Mouse (Mus musculus): ENCODE measurements at regions not wholly inside any gene's neighbourhood (a gene's known extent, or its start where the extent isn't known, plus 50 kb on each side); places are given as distances from the start of the nearest gene placed in this dataset.
"Not testable (repeated sequence)": the region's sequence is repeated elsewhere in the genome, so short reads cannot be mapped to it uniquely, and the experiment has no call there.

GRCm38 (mm10) chr8:71081291-71081690 is 175.6 kb downstream of the Map1s start:
- H3K27me3 ChIP-seq; H3K36me3 ChIP-seq; H3K4me3 ChIP-seq; H3K9me3 ChIP-seq; H3K4me1 ChIP-seq (replicated peaks); H3K4me2 ChIP-seq; H3K27ac ChIP-seq (replicated peaks); H3K9ac ChIP-seq; ATAC-seq (ENCODE audit: low FRiP score, low read depth): not testable (repeated sequence)
- 0% methylated on average over 1 of the region's 1 CpGs for WGBS

DNA sequence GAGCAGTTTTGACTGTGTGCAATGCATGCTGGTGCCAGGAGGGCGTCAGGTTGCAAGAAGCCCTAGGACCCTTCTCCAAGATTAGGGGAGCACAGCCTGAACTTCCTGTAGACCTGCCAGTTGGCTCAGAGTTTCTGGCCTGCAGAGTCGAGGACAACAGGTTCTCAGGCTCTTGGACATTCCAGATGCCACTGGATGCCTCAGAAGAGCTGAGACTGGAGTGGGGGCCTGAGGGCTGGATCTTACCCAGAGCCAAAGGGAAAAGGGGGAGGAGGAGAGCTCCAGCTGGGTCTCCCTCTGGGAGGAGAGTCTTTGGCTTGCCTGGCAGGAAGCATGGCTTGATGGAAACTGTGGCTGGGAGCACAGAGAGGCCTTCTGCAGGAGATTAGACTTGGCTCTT is 145.4 kb upstream of the Myo9b start:
- not testable (repeated sequence) for H3K9me3 ChIP-seq; H3K9ac ChIP-seq; H3K4me2 ChIP-seq; ATAC-seq (ENCODE audit: low FRiP score, low read depth); H3K4me1 ChIP-seq (replicated peaks); H3K27ac ChIP-seq (replicated peaks); H3K4me3 ChIP-seq; H3K36me3 ChIP-seq; H3K27me3 ChIP-seq
- WGBS = 53% methylated on average over 2 of the region's 2 CpGs

DNA sequence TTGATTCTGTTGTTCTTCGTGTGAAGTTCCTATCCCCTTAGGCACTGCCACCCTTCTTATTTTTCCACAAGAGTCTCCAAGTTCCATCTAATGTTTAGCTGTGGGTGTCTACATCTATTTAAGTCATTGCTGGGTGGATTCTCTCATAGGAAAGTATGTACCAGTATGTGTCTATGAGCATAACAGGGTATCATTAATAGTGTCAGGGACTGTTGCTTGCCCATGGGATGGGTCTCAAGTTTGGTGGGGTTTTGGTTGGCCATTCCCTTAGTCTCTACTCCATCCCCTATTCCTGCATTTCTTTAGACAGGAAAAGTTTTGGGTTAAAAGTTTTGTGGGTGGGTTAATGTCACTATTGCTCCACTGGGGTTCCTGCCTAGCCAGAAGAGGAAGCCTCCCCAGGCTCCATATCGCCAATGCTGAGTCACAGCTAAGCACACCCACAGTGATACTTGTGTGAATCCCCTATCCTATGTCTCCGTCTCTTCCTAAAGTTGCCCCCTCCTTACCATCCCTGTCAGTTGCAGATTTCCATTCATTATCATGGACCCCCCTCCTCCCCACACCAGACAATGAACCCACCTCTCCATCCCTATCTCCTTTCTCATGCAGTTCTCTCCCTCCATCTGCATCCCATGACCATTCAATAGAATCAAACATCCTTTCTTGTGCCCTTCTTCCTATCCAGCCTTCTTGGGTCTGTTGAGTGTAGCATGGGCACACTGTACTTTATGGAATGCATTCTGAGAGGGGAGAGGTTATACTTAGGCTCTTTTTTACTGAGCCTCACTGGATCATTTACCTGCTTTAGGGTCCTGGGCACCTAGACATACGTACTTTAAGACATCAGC is 141.9 kb upstream of the Myo9b start:
- H3K9me3 ChIP-seq = no peaks in the 10 kb centered on the region
- no peak overlapping the region for H3K4me2 ChIP-seq
- 62% methylated on average over 4 of the region's 4 CpGs for WGBS
- no peak overlapping the region for H3K4me3 ChIP-seq
- peak; percentile 65; the same call in 1 of the 2 replicates for ATAC-seq (ENCODE audit: low FRiP score, low read depth)
- no peaks in the 10 kb centered on the region for H3K27me3 ChIP-seq
- H3K4me1 ChIP-seq (replicated peaks) = no peaks in the 10 kb centered on the region
- no peak overlapping the region for H3K27ac ChIP-seq (replicated peaks)
- no peak overlapping the region for H3K9ac ChIP-seq
- H3K36me3 ChIP-seq = no peaks in the 10 kb centered on the region

- peak; percentile 68 for ATAC-seq (ENCODE audit: low FRiP score, low read depth)
- Histone ChIP-seq H3K36me3 (no peaks in the 10 kb centered on the region), H3K9ac (no peak overlapping the region), H3K27ac (replicated peaks) (no peak overlapping the region), H3K4me2 (no peak overlapping the region), H3K4me1 (replicated peaks) (no peaks in the 10 kb centered on the region), H3K9me3 (no peaks in the 10 kb centered on the region), H3K27me3 (no peaks in the 10 kb centered on the region), H3K4me3 (no peak overlapping the region)
- 91% methylated on average over 4 of the region's 4 CpGs for WGBS
Measured at GRCm38 (mm10) chr8:71131327-71132089, 141.0 kb upstream of the Myo9b start.

DNA sequence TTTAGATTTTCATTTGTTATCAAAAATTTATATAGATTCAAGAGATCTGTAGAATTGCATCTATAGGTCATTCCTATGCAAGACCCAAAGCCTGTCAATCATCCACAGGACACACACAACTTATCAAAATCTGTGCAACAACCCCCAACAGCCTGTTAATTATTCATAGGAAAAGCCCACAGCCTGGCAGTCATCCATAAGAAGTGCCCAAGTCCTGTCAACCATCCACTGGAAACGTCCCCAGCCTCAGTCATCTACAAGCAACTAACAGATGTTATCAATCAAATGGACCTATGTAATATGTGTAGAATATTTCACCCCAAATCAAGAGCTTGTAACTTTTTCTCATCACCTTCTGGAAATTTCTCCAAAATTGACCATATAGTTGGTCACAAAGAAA is 139.6 kb upstream of the Myo9b start:
- not testable (repeated sequence) for ATAC-seq (ENCODE audit: low FRiP score, low read depth); H3K4me1 ChIP-seq (replicated peaks); H3K9ac ChIP-seq; H3K9me3 ChIP-seq; H3K27ac ChIP-seq (replicated peaks); H3K4me2 ChIP-seq; H3K4me3 ChIP-seq; H3K27me3 ChIP-seq; H3K36me3 ChIP-seq
- 60% methylated on average over 1 of the region's 1 CpGs for WGBS

DNA sequence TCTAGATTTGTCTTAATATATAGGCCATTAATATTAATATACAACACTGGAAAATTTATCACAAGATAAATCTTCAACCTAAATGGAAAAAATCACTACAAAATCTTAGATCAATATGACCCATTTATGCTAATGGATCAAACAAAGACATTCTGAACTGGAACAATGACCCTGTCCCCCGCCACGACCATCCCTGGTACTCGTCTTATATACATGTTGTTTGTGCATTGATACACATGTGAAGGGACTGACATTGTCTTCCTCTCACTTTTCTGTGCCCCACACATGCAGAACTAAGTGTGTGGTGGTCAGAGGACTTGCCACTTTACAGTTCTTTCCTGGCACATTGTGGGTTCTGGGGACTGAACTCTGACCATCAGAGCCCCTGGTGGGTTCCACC is 135.4 kb upstream of the Myo9b start:
- not testable (repeated sequence) for H3K27ac ChIP-seq (replicated peaks); H3K4me1 ChIP-seq (replicated peaks); H3K9ac ChIP-seq; H3K4me2 ChIP-seq; H3K27me3 ChIP-seq; H3K4me3 ChIP-seq; H3K9me3 ChIP-seq; ATAC-seq (ENCODE audit: low FRiP score, low read depth); H3K36me3 ChIP-seq
- WGBS = 95% methylated on average over 3 of the region's 3 CpGs

DNA sequence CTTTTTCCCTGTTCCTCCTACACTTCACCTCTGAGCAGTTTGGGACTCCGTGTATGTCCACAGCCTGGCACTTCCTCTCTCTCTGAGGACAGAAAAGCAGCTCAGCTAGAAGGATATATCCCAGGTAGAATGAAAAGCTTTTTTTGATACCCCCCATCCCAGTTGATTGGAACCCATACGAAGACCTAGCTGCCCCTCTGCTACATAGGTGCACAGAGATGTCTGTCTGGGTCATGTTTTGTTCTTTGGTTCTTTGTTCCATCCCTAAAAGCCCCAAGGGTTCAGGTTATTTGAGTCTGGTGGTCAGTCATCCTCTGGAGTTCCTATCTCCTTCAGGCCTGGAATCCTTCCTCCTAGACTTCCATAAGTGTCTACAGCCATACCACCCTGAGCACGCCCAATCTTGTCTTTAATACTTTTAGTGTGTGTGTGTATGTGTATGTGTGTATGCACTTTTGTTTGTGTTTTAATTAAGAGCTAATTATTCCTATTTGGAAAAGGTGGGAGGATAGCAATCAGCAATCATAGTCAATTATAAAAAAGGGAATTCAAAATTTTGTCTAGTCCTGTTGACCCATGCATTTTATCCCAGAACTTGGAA is 130.0 kb upstream of the Myo9b start:
- not testable (repeated sequence) for H3K4me3 ChIP-seq; H3K4me1 ChIP-seq (replicated peaks); H3K4me2 ChIP-seq; H3K36me3 ChIP-seq; H3K27ac ChIP-seq (replicated peaks); H3K27me3 ChIP-seq; H3K9ac ChIP-seq; H3K9me3 ChIP-seq
- WGBS = 75% methylated on average over 3 of the region's 3 CpGs
- peak; percentile 51; the same call in 1 of the 2 replicates for ATAC-seq (ENCODE audit: low FRiP score, low read depth)

DNA sequence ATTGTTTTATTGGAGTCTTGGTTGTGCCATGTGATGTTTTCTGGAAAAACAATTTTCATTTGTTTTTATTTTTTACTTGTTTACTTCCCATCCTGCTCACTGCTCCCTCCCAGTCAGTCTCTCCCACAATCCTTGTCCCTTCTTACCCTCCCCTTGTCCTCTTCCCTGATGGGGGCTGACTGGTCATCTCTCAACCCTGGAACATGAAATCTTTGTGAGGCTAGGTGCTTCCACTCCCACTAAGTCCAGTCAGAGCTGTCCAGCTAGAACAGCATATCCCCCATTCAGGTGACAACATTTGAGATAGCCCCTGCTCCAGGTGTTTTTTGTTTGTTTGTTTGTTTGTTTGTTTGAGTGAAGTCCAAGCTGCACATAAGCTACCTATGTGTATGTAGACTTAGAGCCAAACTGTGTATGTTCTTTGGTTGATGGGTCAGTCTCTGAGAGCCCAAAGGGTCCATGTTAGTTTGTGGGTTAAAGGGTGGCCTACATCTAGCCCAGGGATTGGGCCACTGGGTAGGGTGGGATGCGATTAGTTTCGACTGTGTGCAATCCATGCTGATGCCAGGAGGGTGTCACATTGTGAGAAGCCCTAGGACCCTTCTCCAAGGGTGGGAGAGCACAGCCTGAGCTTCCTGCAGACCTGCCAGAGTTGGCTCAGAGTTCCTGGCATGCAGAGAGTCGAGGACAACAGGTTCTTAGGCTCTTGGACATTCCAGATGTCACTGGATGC is 100.9 kb upstream of the Myo9b start:
- H3K27ac ChIP-seq (replicated peaks); H3K4me1 ChIP-seq (replicated peaks); H3K36me3 ChIP-seq; H3K9me3 ChIP-seq; H3K4me2 ChIP-seq; ATAC-seq (ENCODE audit: low FRiP score, low read depth); H3K4me3 ChIP-seq; H3K27me3 ChIP-seq; H3K9ac ChIP-seq: not testable (repeated sequence)
- WGBS = 79% methylated on average over 3 of the region's 3 CpGs

- not testable (repeated sequence) for H3K9me3 ChIP-seq; H3K36me3 ChIP-seq; H3K27ac ChIP-seq (replicated peaks); H3K4me1 ChIP-seq (replicated peaks); H3K9ac ChIP-seq; H3K4me3 ChIP-seq; H3K27me3 ChIP-seq; ATAC-seq (ENCODE audit: low FRiP score, low read depth); H3K4me2 ChIP-seq
- 73% methylated on average over 1 of the region's 1 CpGs for WGBS
Measured at GRCm38 (mm10) chr8:71192939-71193338, 79.6 kb upstream of the Myo9b start.

DNA sequence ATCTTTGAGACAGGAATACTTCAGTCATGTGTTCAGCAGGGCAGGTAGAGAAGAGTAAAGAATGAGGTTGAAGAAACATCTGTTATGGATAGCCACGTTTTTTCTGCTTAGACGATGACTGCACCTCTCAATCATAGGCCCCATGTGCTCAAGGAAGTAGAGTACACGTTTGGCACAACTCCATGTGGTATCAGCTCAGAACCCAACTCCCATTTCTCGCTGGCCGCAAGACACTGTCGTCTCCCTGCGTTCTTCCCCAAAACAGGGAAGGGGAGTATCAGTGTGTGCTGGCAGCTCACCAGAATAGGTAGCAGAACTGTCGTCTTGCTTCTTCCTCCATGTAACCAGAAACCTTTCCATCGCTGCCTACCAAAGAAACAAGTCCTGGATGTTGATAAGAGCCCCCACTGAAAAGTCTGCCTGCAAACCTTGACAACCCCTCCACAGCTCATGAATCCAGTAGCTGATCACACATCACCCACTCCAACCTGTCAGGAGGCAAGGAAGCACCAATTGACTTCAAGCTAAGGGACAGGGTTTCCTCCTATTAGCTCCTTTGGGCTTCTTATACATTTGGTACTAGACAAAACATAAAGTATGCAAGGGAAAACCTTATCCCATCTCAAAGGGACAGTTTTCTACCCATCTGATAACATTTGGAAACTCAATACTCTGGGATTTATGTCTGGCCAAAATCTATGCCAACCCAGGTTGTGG is 77.3 kb upstream of the Myo9b start:
- WGBS = 77% methylated on average over 9 of the region's 9 CpGs
- not testable (repeated sequence) for H3K36me3 ChIP-seq; H3K27ac ChIP-seq (replicated peaks)

More for the DNA sequence above, 77.3 kb upstream of the Myo9b start:
- not testable (repeated sequence) for H3K4me2 ChIP-seq; H3K9me3 ChIP-seq; H3K9ac ChIP-seq; H3K27me3 ChIP-seq; H3K4me1 ChIP-seq (replicated peaks); H3K4me3 ChIP-seq
- 0 out of 2 replicates have a peak, but pooled peaks have one; percentile 30 for ATAC-seq (ENCODE audit: low FRiP score, low read depth)

Measured in hindbrain, embryonic 15.5 days (tissue).